Mouse (Mus musculus) liver, adult 2 months (tissue): ENCODE results near the gene Zfyve1. TPM values are rescaled to one million over a fixed set of nuclear protein-coding genes. Genes with fewer than 3 reads are reported as not detected.
"Not testable (repeated sequence)": the region's sequence is repeated elsewhere in the genome, so short reads cannot be mapped to it uniquely, and the experiment has no call there.

Experiments used
- DNase-seq: peaks from one replicate; pipeline ENCODE4 v3.0.0-alpha.2; 2011; ENCODE audit warnings: low read depth, low spot score; ENCODE audit errors: extremely low read depth
- H3K27ac ChIP-seq: fragments of 200-500 bp; replicated peaks from 2 replicates; pipeline ENCODE4 v1.5.1; 2012; ENCODE audit warnings: low read depth, mild to moderate bottlenecking, control low read depth, inconsistent platforms, low read length; ENCODE audit not compliant: insufficient read depth
- H3K27me3 ChIP-seq: fragments of 200-500 bp; 2 replicates; pipeline ENCODE4 v1.6.1; 2012; ENCODE audit warnings: mild to moderate bottlenecking, moderate library complexity, low read length, inconsistent platforms; ENCODE audit not compliant: control insufficient read depth, insufficient read depth
- H3K36me3 ChIP-seq: fragments of 200-500 bp; 2 replicates; pipeline ENCODE4 v1.6.1; 2012; ENCODE audit warnings: low read length, inconsistent platforms; ENCODE audit not compliant: control insufficient read depth, insufficient read depth
- H3K4me1 ChIP-seq: fragments of 200-500 bp; 2 replicates; pipeline ENCODE4 v1.6.1; 2011; ENCODE audit warnings: low read length; ENCODE audit not compliant: control insufficient read depth, insufficient read depth
- H3K4me3 ChIP-seq: fragments of 200-500 bp; 2 replicates; pipeline ENCODE4 v1.5.1; 2011; ENCODE audit warnings: low read depth, mild to moderate bottlenecking, control low read depth, low read length, moderate library complexity; ENCODE audit not compliant: insufficient read depth
- H3K79me2 ChIP-seq: fragments of 200-500 bp; 2 replicates; pipeline ENCODE4 v1.6.1; 2012; ENCODE audit warnings: inconsistent platforms, mild to moderate bottlenecking, low read length, moderate library complexity; ENCODE audit not compliant: control insufficient read depth, insufficient read depth
- H3K9ac ChIP-seq: fragments of 200-500 bp; 2 replicates; pipeline ENCODE4 v1.6.1; 2012; ENCODE audit warnings: low read depth, mild to moderate bottlenecking, control low read depth, inconsistent platforms, low read length
- CTCF ChIP-seq: fragments of 200-500 bp; IDR thresholded peaks from 2 replicates; pipeline ENCODE4 v1.5.1; 2011; ENCODE audit warnings: low read depth, low read length, control low read depth
- POLR2A ChIP-seq: fragments of 200-500 bp; IDR thresholded peaks from 2 replicates; pipeline ENCODE4 v1.6.1; 2011; ENCODE audit warnings: low read length, control low read depth; ENCODE audit not compliant: insufficient read depth; ENCODE audit errors: extremely low read depth
- WGBS: fragments of 180-500 bp; shearing (Covaris S2); methylation state at CpG from one replicate; pipeline ENCODE4 v1.1.7; 2018; 5-methylcytosine and 5-hydroxymethylcytosine counted together
- polyA plus RNA-seq: library from polyadenylated mRNA; depleted of rRNA; stranded (reverse); fragments of >200 nt; gene quantifications from 2 replicates; pipeline ENCODE4 v1.2.3, GENCODE M21; 2012
- total RNA-seq: library from RNA; depleted of rRNA; stranded (reverse); fragments of >200 nt; gene quantifications from 2 replicates; pipeline ENCODE4 v1.2.3, GENCODE M21; 2014

Zfyve1 gene
- total and polyA plus RNA-seq, 2 experiments, result 40.9 to 52.0 TPM

DNA sequence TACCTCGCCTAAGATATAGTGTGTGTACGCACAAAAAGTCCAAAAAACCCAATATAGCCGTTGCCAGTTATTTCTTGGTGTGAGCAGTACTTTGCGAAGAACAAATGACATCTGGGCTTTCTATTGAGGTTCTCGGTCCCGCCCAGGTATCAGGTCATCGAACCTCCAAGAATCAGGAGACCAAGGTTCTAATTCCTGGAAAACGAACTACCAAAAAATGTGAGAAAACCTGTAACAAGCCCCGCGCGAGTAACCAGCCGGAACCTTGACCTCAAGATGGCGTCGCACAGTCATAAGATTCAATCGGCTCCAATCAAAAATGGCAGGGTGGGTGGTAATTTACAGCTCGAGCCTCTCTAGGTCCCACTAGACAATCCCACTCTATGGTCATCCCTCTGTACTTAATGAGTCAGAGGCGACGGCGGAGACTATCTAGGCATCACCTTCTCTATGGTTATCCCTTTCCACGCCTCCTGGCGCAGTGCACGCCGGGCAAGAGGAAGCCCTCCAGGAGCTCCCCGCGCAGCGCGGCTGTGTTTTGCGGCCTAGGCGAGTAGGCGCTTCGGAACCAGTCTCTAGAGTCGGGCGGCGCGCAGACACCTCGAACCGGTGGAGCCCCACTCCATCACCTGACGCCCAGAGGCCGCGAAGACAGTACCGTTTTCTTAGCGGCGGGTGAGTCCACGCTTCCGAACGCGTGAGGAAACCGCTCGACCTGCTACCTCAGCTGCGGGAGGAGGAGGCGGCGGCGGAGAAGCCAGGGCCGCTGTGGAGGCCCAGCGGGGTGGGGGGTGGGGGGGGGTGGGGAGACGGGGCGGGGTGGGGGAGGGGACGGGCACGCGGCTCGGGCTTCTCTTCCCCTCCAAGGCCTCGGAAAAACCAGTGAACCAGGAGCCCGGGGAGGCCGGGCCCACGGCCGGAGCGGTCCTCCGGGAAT is 35.0 kb upstream of the Zfyve1 start:
- Histone ChIP-seq H3K27ac (peak overlapping the region; percentile 99), H3K9ac (peak overlapping the region; percentile 100), H3K4me3 (peak overlapping the region; percentile 100), H3K4me1 (peaks cover 6% of the 10 kb centered on the region; the same call in 1 of the 2 replicates), H3K27me3 (no peaks in the 10 kb centered on the region), H3K36me3 (peaks cover 14% of the 10 kb centered on the region), H3K79me2 (peaks cover 10% of the 10 kb centered on the region; the same call in 1 of the 2 replicates)
- WGBS, result under 1% methylated on average over 68 of the region's 68 CpGs
- peak; percentile 90 for TF ChIP-seq POLR2A
- no peak for TF ChIP-seq CTCF
- DNase-seq, result peak; percentile 99

- Histone ChIP-seq H3K4me3 (peak within 1 kb of the TSS; percentile 100), H3K9ac (peak within 1 kb of the TSS; percentile 82), H3K79me2 (peaks cover 10% of the 10 kb centered on the region; the same call in 1 of the 2 replicates), H3K27ac (peak within 1 kb of the TSS; percentile 82)
- not testable (repeated sequence) for H3K4me1 ChIP-seq, DNase-seq, H3K27me3 ChIP-seq, H3K36me3 ChIP-seq
- WGBS, result no CpG with 5 or more reads among the region's 5 CpGs
These were observed 33.9 kb upstream of the Zfyve1 start, which contains the start of gene Rbm25 for GRCm38 (mm10) chr12:83630936-83631335. TSS of gene Rbm25 (plus strand) at chr12:83631236.

- WGBS, result 87% methylated on average over 1 of the region's 1 CpGs
- no peak for TF ChIP-seq POLR2A
- TF ChIP-seq CTCF, result no peak
- no peaks in the 10 kb centered on the region for H3K79me2 ChIP-seq
These were observed 27.3 kb upstream of the Zfyve1 start for GRCm38 (mm10) chr12:83624321-83624720.

DNA sequence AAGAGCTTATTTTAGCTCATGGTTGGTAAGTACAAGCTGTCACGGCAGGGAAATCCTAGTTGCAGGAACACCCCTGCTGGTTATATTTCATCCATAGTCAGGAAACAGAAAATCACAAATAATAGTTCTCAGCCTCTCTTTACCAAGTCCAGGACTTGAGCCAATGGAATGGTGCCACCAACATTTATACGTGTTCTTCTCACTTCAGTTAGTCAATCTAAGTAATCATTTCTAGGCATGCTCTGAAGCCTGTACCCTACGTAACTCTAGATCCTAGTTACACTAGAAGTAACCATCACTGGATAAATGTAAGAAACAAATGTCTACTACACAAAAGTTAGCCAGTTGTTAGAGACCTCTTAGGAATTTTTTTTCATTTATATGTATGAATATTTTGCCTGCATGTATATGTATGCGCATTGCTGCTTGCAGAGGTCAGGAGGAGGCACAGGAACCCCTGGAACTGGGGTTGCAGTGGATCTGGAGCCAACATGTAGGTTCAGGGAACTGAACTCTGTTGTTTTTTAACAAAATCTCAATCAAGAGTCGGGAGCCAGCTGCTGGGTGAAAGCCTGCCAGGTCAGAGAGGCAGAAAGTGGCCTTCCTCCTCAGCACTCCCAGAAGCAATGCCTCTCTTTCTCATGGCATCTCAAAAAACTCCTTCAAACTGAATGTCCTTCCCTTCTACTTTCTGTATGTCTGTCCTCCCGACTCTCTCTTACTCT is 25.2 kb upstream of the Zfyve1 start:
- H3K27ac ChIP-seq, result peak overlapping the region; percentile 23; the same call in 1 of the 2 replicates
- peak; percentile 82 for DNase-seq
- no peak overlapping the region for H3K9ac ChIP-seq
- 27% methylated on average over 6 of the region's 6 CpGs for WGBS
- H3K4me1 ChIP-seq, result peaks cover 14% of the 10 kb centered on the region; the same call in 1 of the 2 replicates
- no peak overlapping the region for H3K4me3 ChIP-seq
- no peaks in the 10 kb centered on the region for H3K79me2 ChIP-seq
- no peak for TF ChIP-seq CTCF
- no peaks in the 10 kb centered on the region for H3K27me3 ChIP-seq
- no peaks in the 10 kb centered on the region for H3K36me3 ChIP-seq

More at GRCm38 (mm10) chr12:83624321-83624720, 27.3 kb upstream of the Zfyve1 start:
- no peak for DNase-seq
- Histone ChIP-seq H3K4me1 (peaks cover 4% of the 10 kb centered on the region; the same call in 1 of the 2 replicates), H3K27ac (no peak overlapping the region), H3K4me3 (no peak overlapping the region), H3K36me3 (no peaks in the 10 kb centered on the region), H3K9ac (no peak overlapping the region), H3K27me3 (no peaks in the 10 kb centered on the region)

- H3K36me3 ChIP-seq, DNase-seq, H3K27ac ChIP-seq, H3K9ac ChIP-seq, H3K79me2 ChIP-seq, H3K27me3 ChIP-seq: not testable (repeated sequence)
- whole genome bisulfite sequencing, result 83% methylated on average over 23 of the region's 23 CpGs
- Histone ChIP-seq H3K4me1 (peaks cover 14% of the 10 kb centered on the region; the same call in 1 of the 2 replicates), H3K4me3 (peak overlapping the region; percentile 41; the same call in 1 of the 2 replicates)
These were observed 23.7 kb upstream of the Zfyve1 start for GRCm38 (mm10) chr12:83620694-83621093.
